In genomic region chr2:72499074-72499721, GRCm38 (mm10) we compare ENCODE assay signal across 8 mouse cellular contexts. TPM values are rescaled to one million over a fixed set of nuclear protein-coding genes. Genes with fewer than 3 reads are reported as not detected.
A peak's percentile ranks its signal among the peaks of the same experiment; 100 is the strongest.
DNase-seq lines count a peak whose midpoint lies in the region; ATAC-seq lines count a peak whose summit lies in the region.

No protein-coding gene starts in this region.

- no peaks in the 10 kb centered on the region for H3K36me3 ChIP-seq in heart, embryonic 16.5 days (ENCODE audit: control insufficient read depth, insufficient read depth)
- no peaks in the 10 kb centered on the region for H3K36me3 ChIP-seq in embryonic facial prominence, embryonic 12.5 days
- H3K36me3 ChIP-seq in intestine, embryonic 15.5 days, result no peaks in the 10 kb centered on the region

- no peak for DNase-seq in heart, postnatal 36 days
- DNase-seq in neural tube, embryonic 10.5 days (ENCODE audit: extremely low spot score, low spot score), result peak; percentile 49
- no peak for DNase-seq in layer of hippocampus, postnatal 36 days
- no peak for DNase-seq in urinary bladder, postnatal 25 days (ENCODE audit: low spot score)
- no peak for DNase-seq in ovary, postnatal 10 days (ENCODE audit: low spot score)

- intact Hi-C loops in heart, postnatal 36 days (cut with DNase I), result no loop called here

- no peak for ATAC-seq in heart, embryonic 16.5 days (replicated peaks; ENCODE audit: extremely low read depth, insufficient read depth, low FRiP score)
- ATAC-seq in embryonic facial prominence, embryonic 12.5 days (ENCODE audit: insufficient number of reproducible peaks, insufficient read depth, low FRiP score, low TSS enrichment), result no peak
- ATAC-seq in intestine, embryonic 15.5 days, result no peak

- no peaks in the 10 kb centered on the region for H3K9me3 ChIP-seq in heart, embryonic 16.5 days (replicated peaks; ENCODE audit: control insufficient read depth, low read length)
- no peaks in the 10 kb centered on the region for H3K9me3 ChIP-seq in embryonic facial prominence, embryonic 12.5 days
- no peaks in the 10 kb centered on the region for H3K9me3 ChIP-seq in intestine, embryonic 15.5 days

- no peaks in the 10 kb centered on the region; the same call in none of the 2 replicates for H3K27me3 ChIP-seq in heart, embryonic 16.5 days (ENCODE audit: control insufficient read depth, insufficient read depth, low read length)
- peaks cover 13% of the 10 kb centered on the region; the same call in 1 of the 2 replicates for H3K27me3 ChIP-seq in embryonic facial prominence, embryonic 12.5 days
- no peaks in the 10 kb centered on the region for H3K27me3 ChIP-seq in intestine, embryonic 15.5 days (replicated peaks)

- H3K9ac ChIP-seq in heart, embryonic 16.5 days (ENCODE audit: low read length), result no peak overlapping the region
- H3K9ac ChIP-seq in embryonic facial prominence, embryonic 12.5 days, result peak overlapping the region; percentile 44
- no peak overlapping the region for H3K9ac ChIP-seq in intestine, embryonic 15.5 days

- peak overlapping the region; percentile 50 for H3K4me2 ChIP-seq in heart, embryonic 16.5 days (ENCODE audit: low read depth, low read length)
- H3K4me2 ChIP-seq in embryonic facial prominence, embryonic 12.5 days (replicated peaks), result peak overlapping the region; percentile 58
- peak overlapping the region; percentile 41 for H3K4me2 ChIP-seq in intestine, embryonic 15.5 days (replicated peaks)

- peaks cover 4% of the 10 kb centered on the region; the same call in 1 of the 2 replicates for H3K4me1 ChIP-seq in heart, embryonic 16.5 days (ENCODE audit: control insufficient read depth, insufficient read depth, low read length)
- peaks cover 8% of the 10 kb centered on the region for H3K4me1 ChIP-seq in embryonic facial prominence, embryonic 12.5 days
- peaks cover 5% of the 10 kb centered on the region for H3K4me1 ChIP-seq in intestine, embryonic 15.5 days (replicated peaks)

- H3K27ac ChIP-seq in heart, embryonic 16.5 days (ENCODE audit: low read length), result no peak overlapping the region
- no peak overlapping the region for H3K27ac ChIP-seq in embryonic facial prominence, embryonic 12.5 days
- H3K27ac ChIP-seq in intestine, embryonic 15.5 days, result no peak overlapping the region

- WGBS in heart, embryonic 16.5 days, result 14% methylated on average over 23 of the region's 23 CpGs
- 4% methylated on average over 23 of the region's 23 CpGs for WGBS in embryonic facial prominence, embryonic 12.5 days
- 18% methylated on average over 23 of the region's 23 CpGs for WGBS in intestine, embryonic 15.5 days

- 0 out of 2 replicates have a peak overlapping the region, but pooled peaks have one; percentile 6 for H3K4me3 ChIP-seq in heart, embryonic 16.5 days (ENCODE audit: low read length)
- H3K4me3 ChIP-seq in embryonic facial prominence, embryonic 12.5 days, result peak overlapping the region; percentile 23
- no peak overlapping the region for H3K4me3 ChIP-seq in intestine, embryonic 15.5 days (replicated peaks)

RNA-seq across cellular contexts. Expression of gene Cdca7, which starts 23.2 kb away (rescaled TPM):
- polyA plus RNA-seq in heart, embryonic 16.5 days (2015; fragmentation: Nextera tagmentation; extraction: Ambion mirVana), result 56.1 and 90.4 TPM in 2 replicates
- 1 to 10 TPM; 1.9 to 2.0 TPM for total RNA-seq in heart, postnatal 36 days (2021)
- 179 and 184 TPM in 2 replicates for polyA plus RNA-seq in embryonic facial prominence, embryonic 12.5 days (2016; fragmentation: Nextera tagmentation; extraction: Ambion mirVana)
- 117 and 125 TPM in 2 replicates for polyA plus RNA-seq in intestine, embryonic 15.5 days (2015; fragmentation: Nextera tagmentation; extraction: Ambion mirVana)
- 1 to 10 TPM; 6.3 to 6.7 TPM for total RNA-seq in layer of hippocampus, postnatal 36 days (2021)
